Mouse (Mus musculus): ENCODE results near the gene Gpr1.

The Gpr1 gene

GRCm38 (mm10) chr1:63214271-63214558 lies at the start of gene Gpr1:
Gene Gpr1, minus strand, starts transcription at chr1:63214543.
- no peak for DNase-seq

- DNase-seq = no peak
These were observed 49.3 kb upstream of the Gpr1 start for GRCm38 (mm10) chr1:63263671-63264070.

- DNase-seq = no peak
These were observed 46.8 kb upstream of the Gpr1 start for GRCm38 (mm10) chr1:63261041-63261590.

- DNase-seq = no peak
These were observed 46.3 kb upstream of the Gpr1 start for GRCm38 (mm10) chr1:63260742-63261033.

GRCm38 (mm10) chr1:63259916-63260741 lies 45.8 kb upstream of the Gpr1 start:
- DNase-seq = no peak

- DNase-seq = no peak
These were observed 45.0 kb upstream of the Gpr1 start for GRCm38 (mm10) chr1:63259271-63259830.

GRCm38 (mm10) chr1:63258501-63258900 lies 44.2 kb upstream of the Gpr1 start:
- no peak for DNase-seq

- DNase-seq = no peak
These were observed 41.7 kb upstream of the Gpr1 start for GRCm38 (mm10) chr1:63256083-63256482.

GRCm38 (mm10) chr1:63255101-63255500 lies 40.8 kb upstream of the Gpr1 start:
- no peak for DNase-seq

- DNase-seq = no peak
These were observed 38.9 kb upstream of the Gpr1 start for GRCm38 (mm10) chr1:63253291-63253690.

GRCm38 (mm10) chr1:63252351-63253209 lies 38.2 kb upstream of the Gpr1 start:
- DNase-seq = no peak

GRCm38 (mm10) chr1:63249261-63249660 lies 34.9 kb upstream of the Gpr1 start:
- DNase-seq = no peak

- DNase-seq = no peak
These were observed 34.1 kb upstream of the Gpr1 start for GRCm38 (mm10) chr1:63248360-63248851.

GRCm38 (mm10) chr1:63247831-63248359 lies 33.6 kb upstream of the Gpr1 start:
- DNase-seq = no peak

GRCm38 (mm10) chr1:63246862-63247521 lies 32.6 kb upstream of the Gpr1 start:
- no peak for DNase-seq

- DNase-seq = no peak
These were observed 29.5 kb upstream of the Gpr1 start for GRCm38 (mm10) chr1:63243854-63244253.

GRCm38 (mm10) chr1:63239751-63240150 lies 25.4 kb upstream of the Gpr1 start:
- no peak for DNase-seq

- DNase-seq = no peak
These were observed 25.0 kb upstream of the Gpr1 start for GRCm38 (mm10) chr1:63239305-63239704.

- no peak for DNase-seq
These were observed 23.0 kb upstream of the Gpr1 start for GRCm38 (mm10) chr1:63237371-63237770.

- DNase-seq = no peak
These were observed 12.9 kb upstream of the Gpr1 start for GRCm38 (mm10) chr1:63227241-63227640.

- DNase-seq = no peak
These were observed 11.5 kb upstream of the Gpr1 start for GRCm38 (mm10) chr1:63225890-63226289.

GRCm38 (mm10) chr1:63225009-63225408 lies 10.7 kb upstream of the Gpr1 start:
- DNase-seq = no peak

- no peak for DNase-seq
These were observed 4.9 kb upstream of the Gpr1 start for GRCm38 (mm10) chr1:63219277-63219676.
